Mouse (Mus musculus): Measurements from ENCODE around the gene Lilr4b.
"Not testable (repeated sequence)": the region's sequence is repeated elsewhere in the genome, so short reads cannot be mapped to it uniquely, and the experiment has no call there.

Gene Lilr4b

DNA sequence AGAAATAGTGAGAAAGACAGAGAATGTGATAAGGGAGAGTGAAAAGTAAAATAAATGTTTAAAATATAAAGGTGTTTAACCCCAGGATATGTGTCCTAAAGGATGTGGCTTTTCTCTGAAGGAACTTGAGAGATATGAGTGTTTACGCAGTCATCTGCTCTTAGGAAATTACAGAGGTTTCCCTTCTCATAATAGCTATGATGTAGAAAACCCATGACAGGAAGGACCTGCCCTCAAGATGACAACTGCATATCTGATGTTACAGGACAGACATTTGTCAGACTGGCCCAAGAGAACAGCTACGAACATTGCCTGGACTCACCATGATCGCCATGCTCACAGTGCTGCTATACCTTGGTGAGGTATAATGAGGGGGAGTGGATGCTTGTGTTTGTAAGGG, at the start of gene Lilr4b, which contains the start of gene Gm49339:
TSS of gene Lilr4b (plus strand) at position 236 of the 400 bp plus-strand sequence.
TSS of gene Gm49339 (plus strand) at position 216 of the 400 bp plus-strand sequence.
- DNase-seq (ENCODE audit: low read depth) = not testable (repeated sequence)

DNA sequence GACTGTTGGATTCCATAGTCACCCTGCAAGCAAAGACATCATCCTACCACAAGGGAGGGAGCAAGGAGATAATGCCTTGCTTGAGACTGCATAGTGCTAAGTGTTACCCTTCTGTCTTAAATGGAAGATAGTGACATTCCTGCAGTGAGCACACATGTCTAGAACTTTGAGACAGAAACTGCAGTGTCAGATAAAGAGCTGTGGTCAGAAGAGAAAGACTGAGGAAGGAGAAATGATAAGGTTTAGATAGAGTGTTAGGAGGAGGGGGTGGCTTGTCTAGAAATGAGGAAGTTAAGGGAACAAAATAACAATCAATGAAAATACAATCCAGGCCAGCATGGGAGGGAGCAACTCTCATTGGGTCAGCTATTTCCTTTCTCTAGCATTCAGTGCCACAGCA, 47.5 kb upstream of the Lilr4b start:
- no peak for DNase-seq (ENCODE audit: low read depth)

- no peak for DNase-seq (ENCODE audit: low read depth)
These were observed 44.7 kb upstream of the Lilr4b start for GRCm38 (mm10) chr10:51435684-51436083.

DNA sequence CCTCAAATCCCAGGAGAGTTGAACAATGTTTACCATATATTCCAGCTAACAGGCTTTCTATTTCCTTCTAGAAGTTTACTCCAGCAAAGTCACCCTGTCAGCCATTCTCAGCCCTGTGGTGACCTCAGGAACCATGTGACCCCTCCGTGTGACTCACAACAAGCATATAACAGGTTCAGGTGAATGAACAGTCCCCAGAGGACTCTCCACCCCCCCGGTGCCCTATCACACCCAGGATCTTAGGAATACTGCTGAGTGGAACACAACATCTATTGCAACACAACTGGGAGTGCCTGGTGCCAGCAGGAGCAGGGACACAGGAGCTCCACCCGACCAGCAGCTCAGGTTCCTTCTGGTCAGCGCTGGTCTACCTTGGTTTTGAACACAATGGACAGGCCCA, 28.8 kb upstream of the Lilr4b start:
- no peak for DNase-seq (ENCODE audit: low read depth)

DNA sequence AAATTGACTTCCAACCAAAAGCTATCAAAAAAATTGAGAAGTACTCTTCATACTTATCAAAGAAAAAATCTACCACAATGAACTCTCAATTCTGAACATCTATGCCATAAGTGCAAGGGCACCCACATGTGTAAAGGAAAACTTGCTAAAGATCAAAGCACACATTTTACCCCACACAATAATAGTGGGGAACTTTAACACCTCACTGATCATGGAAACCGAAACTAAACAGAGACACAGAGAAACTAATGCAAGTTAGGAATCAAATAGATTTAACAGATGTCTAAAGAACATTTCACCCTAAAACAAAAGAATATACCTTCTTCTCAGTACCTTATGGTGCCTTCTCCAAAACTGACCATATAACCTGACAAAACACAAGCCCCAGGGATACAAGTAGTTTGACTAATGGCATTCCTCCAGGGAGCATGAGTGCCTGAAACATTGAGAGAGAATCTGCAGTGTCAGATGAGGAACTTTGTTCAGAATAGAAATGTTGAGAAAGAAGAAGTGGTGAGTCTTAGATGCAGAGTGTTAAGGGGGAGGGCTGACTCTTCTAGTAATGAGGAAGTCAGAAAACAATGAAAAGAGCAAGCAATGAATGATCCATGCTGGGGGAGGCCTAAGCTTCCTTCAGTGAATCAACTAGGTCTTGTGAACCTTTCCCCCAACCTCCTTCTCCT, 26.7 kb upstream of the Lilr4b start:
- DNase-seq (ENCODE audit: low read depth) = no peak

DNA sequence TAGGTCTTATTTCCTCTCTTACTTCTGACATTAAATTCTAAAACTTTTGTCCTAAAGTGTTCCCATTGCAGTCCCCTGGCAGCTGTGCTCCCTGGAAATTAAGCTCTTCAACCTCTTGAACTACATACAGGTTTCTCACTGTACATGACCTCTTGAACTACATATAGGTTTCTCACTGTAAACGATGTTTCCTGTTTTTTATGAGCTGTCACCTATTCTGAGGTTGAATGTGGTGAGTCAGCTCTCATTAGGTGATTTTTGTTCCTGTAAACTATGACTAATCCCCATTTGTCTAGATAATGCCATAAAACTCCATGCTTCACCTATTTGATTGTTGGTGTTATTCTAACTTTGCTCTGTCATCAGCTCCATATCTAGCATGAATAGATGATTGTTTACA, 26.1 kb upstream of the Lilr4b start:
- DNase-seq (ENCODE audit: low read depth) = no peak

DNA sequence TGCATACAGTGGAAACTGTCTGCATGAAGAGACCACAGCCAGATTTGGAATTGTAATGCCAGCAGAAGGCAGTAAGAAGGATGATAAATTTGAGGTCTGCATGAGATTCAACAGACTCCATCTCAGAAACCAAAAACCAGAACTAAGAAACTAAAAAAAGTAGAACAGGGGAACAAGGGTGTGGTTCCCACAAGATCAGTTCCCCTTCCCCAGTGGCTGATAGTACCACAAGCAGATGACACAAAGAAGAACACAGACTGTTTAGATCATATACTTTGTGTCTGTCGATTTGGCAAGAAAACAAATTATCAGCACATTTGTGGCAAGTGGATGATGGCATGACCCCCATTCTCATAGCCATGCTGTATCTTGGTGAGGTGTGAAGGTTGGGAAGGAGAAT, 24.7 kb upstream of the Lilr4b start:
- DNase-seq (ENCODE audit: low read depth) = no peak

GRCm38 (mm10) chr10:51456369-51456768, 24.1 kb upstream of the Lilr4b start:
- no peak for DNase-seq (ENCODE audit: low read depth)

- not testable (repeated sequence) for DNase-seq (ENCODE audit: low read depth)
These were observed 16.6 kb upstream of the Lilr4b start for GRCm38 (mm10) chr10:51463800-51464199.

GRCm38 (mm10) chr10:51490691-51491090, 10.3 kb downstream of the Lilr4b start, which contains the start of gene Lilrb4a:
Gene Lilrb4a, plus strand, starts transcription at chr10:51490956.
- DNase-seq (ENCODE audit: low read depth) = not testable (repeated sequence)

DNA sequence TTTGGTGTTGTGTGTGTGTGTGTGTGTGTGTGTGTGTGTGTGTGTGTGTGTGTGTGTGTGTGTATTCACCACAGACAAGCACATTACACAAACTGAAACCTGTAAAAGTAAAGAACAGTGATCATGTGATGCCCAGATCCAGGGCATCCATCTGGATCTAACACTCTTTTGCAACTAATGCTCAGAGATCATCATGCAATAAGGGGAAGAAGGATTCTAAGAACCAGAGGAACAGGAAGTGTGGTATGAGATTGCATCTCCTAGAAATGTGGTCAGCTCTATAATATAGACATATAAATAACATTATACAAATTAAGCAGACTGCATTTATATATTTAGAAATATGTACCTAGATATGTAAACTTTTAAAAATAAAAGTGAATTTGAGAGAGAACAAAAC, 39.6 kb downstream of the Lilr4b start:
- no peak for DNase-seq (ENCODE audit: low read depth)

DNA sequence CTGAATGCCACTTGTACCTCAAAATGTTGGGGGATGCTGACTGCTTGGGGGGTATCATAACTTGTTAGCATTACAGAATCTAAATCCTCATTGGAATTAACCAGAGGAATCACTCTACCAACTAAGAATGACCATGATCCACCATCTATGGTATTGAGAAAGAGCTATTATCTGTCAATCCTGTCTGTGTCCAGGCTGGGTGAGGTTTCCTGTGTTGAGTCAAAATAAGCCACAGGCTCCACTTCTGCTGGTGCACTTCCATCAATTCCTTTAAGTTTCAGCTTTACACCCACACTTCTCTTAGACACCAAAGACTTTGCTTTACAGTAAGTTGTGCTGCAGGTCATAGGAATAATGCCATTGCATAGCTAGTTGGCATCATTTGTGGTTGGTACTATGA, 41.0 kb downstream of the Lilr4b start:
- DNase-seq (ENCODE audit: low read depth) = no peak

DNA sequence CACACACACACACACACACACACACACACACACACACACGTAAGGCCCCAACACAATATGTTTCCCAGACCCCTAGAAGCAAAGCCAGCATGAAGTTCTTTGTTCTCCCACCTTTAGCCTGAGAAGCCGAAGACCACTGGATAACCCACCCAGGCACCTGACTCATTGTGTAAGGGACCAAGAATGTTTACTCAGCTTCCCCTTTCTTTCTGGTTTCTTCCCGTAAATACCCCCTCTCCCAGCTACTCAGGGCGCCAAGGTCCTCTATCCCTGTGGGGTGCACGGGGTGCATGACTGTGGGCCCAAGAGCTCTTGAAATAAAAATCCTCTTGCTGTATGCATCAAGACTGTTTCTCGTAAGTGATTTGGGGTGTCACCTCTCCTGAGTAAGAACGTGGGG, 45.7 kb downstream of the Lilr4b start:
- no peak for DNase-seq (ENCODE audit: low read depth)

DNA sequence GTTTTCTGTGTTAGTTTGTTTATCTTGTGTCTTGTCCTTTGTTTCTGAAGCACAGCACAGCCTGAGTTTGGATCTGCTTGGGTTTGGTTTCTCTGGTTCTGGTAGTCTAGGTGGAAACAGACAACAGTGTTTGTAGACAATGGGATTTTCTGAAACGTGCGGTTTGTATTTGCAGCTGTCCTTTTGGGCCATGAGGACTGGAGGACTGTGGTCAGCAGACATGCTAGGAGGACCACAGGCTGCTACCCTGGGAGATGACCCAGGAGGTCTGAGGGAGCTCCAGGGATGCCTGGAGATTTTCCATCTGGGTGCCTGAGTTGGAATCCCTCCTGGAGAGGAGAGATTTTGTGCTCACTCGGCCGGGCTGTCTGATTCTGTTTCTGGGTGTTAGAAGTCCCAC, 46.2 kb downstream of the Lilr4b start:
- DNase-seq (ENCODE audit: low read depth) = no peak

- DNase-seq (ENCODE audit: low read depth) = no peak
These were observed 48.5 kb downstream of the Lilr4b start for GRCm38 (mm10) chr10:51528840-51529434.

GRCm38 (mm10) chr10:51529497-51529896, 49.1 kb downstream of the Lilr4b start:
- DNase-seq (ENCODE audit: low read depth) = no peak

GRCm38 (mm10) chr10:51530813-51531212, 50.4 kb downstream of the Lilr4b start:
- DNase-seq (ENCODE audit: low read depth) = no peak

Measured in c-Kit-positive CD71-positive TER-119-negative erythroid progenitor cells, embryonic 14.5 days (primary cell).